Mouse (Mus musculus) stomach, postnatal 0 days (tissue): Measurements from ENCODE around the gene Gm45713.

Experiments
- CTCF ChIP-seq: IDR thresholded peaks from 2 replicates; pipeline ENCODE4 v1.5.1; 2016; ENCODE audit warnings: antibody characterized with exemption, low read depth, mild to moderate bottlenecking, moderate library complexity
- EP300 ChIP-seq: optimal IDR thresholded peaks from 2 replicates; pipeline ENCODE3; 2016; ENCODE audit warnings: antibody characterized with exemption

DNA sequence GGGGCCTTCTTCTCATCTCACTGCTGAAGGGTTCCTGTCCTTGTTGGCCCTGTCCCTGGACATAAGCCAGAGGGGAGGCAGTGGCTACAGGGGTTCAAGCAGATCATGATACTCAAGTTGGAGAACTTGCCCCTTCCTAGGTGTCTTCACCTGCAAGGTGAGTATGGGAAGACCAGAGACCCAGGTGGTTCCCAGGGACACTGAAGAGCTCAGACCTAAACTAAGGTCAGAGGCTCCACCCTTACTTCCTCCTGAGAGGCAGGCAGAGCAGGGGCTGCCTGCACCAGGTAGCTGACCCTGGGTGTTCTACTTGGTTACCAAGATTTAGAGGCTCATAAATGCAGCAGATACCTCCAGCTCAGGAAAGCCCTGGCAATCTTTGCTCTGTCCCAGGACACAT lies 14.1 kb downstream of the Gm45713 start:
- no peak for TF ChIP-seq CTCF
- TF ChIP-seq EP300 = no peak
